Mouse (Mus musculus) limb, embryonic 15.5 days (tissue): ENCODE measurements at regions not wholly inside any gene's neighbourhood (a gene's known extent, or its start where the extent isn't known, plus 50 kb on each side); places are given as distances from the start of the nearest gene placed in this dataset. TPM values are rescaled to one million over a fixed set of nuclear protein-coding genes. Genes with fewer than 3 reads are reported as not detected.
"Not testable (repeated sequence)": the region's sequence is repeated elsewhere in the genome, so short reads cannot be mapped to it uniquely, and the experiment has no call there.

Experiments
- ATAC-seq: fragments of 200-750 bp; cut with Nextera tagmentation; 2 replicates; pipeline ENCODE4 v1.8.0; 2017; ENCODE audit warnings: low read depth, moderate TSS enrichment; ENCODE audit not compliant: insufficient number of reproducible peaks, low FRiP score, low TSS enrichment
- H3K27ac ChIP-seq: fragments of 300-500 bp; sonication (generic); 2 replicates; pipeline ENCODE4 v1.5.1; 2015; ENCODE audit warnings: moderate library complexity, mild to moderate bottlenecking, inconsistent platforms
- H3K27me3 ChIP-seq: fragments of 300-500 bp; sonication (generic); 2 replicates; pipeline ENCODE4 v1.6.1; 2015; ENCODE audit warnings: inconsistent platforms
- H3K36me3 ChIP-seq: fragments of 300-500 bp; sonication (generic); 2 replicates; pipeline ENCODE4 v1.6.1; 2015; ENCODE audit warnings: inconsistent platforms
- H3K4me1 ChIP-seq: fragments of 300-500 bp; sonication (generic); 2 replicates; pipeline ENCODE4 v1.6.1; 2015; ENCODE audit warnings: inconsistent platforms
- H3K4me2 ChIP-seq: fragments of 300-500 bp; sonication (generic); 2 replicates; pipeline ENCODE4 v1.6.1; 2015; ENCODE audit warnings: mild to moderate bottlenecking, inconsistent platforms
- H3K4me3 ChIP-seq: fragments of 300-500 bp; sonication (generic); 2 replicates; pipeline ENCODE4 v1.5.1; 2015; ENCODE audit warnings: mild to moderate bottlenecking, inconsistent platforms
- H3K9ac ChIP-seq: fragments of 300-500 bp; sonication (generic); 2 replicates; pipeline ENCODE4 v1.6.1; 2015; ENCODE audit warnings: inconsistent platforms
- H3K9me3 ChIP-seq: fragments of 300-500 bp; sonication (generic); 2 replicates; pipeline ENCODE4 v1.6.1; 2016; ENCODE audit warnings: inconsistent platforms
- WGBS: fragments of 180-500 bp; shearing (Covaris S2); methylation state at CpG from one replicate; pipeline ENCODE4 v1.1.7; 2015; 5-methylcytosine and 5-hydroxymethylcytosine counted together
- microRNA counts: library from miRNA; unstranded; fragments of <30 nt; microRNA quantifications from one replicate; lab custom pipeline; 2016
- microRNA-seq: library from miRNA; unstranded; fragments of <30 nt; microRNA quantifications from one replicate; pipeline ENCODE4, GENCODE M21; 2016

GRCm38 (mm10) chr9:115845091-115845490 is 64.2 kb upstream of the Gadl1 start:
- no peak overlapping the region for H3K4me3 ChIP-seq
- H3K4me2 ChIP-seq, result no peak overlapping the region
- 86% methylated on average over 5 of the region's 5 CpGs for WGBS
- peaks cover 5% of the 10 kb centered on the region; the same call in 1 of the 2 replicates for H3K4me1 ChIP-seq
- H3K9me3 ChIP-seq, result no peaks in the 10 kb centered on the region
- H3K27me3 ChIP-seq, result no peaks in the 10 kb centered on the region
- ATAC-seq, result no peak
- no peak overlapping the region for H3K9ac ChIP-seq
- H3K27ac ChIP-seq, result no peak overlapping the region
- H3K36me3 ChIP-seq, result no peaks in the 10 kb centered on the region

DNA sequence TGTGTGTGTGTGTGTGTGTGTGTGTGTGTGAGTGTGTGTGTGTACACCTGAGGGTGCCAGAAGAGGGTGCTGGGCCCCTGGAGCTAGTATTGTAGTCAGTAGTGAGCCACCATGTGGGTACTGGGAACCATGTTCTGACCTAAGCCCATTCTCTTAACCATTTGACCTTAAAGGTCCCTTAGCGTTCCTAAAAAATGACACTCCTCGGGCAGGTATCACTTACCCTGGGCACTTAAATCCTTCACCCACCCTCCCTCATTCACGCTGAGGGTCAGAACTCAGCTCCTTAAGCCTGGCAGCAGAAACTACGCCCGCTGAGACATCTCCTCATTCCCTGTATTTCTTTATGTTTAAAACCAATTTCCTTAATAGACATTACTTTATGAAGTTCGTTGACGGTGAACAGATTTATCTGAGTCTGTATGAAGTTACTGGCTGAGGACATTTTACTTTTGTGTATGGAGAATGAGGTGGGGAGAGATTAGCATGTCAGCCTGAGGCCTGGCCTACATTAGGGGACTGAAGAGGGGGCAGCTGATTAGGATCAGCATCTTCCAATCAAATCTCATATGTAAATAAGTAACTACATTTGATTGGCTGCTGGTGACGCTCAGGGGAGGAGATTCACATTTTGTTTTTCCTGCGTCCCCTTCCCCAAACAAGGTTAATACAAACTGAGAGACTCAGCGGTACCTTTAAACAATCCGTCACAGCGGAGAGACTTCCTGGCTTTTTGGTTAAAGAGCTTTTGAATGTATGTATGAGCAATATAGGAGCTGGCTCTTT is 61.8 kb upstream of the Gadl1 start:
- Histone ChIP-seq H3K27ac (no peak overlapping the region), H3K9me3 (no peaks in the 10 kb centered on the region), H3K4me1 (peaks cover 5% of the 10 kb centered on the region; the same call in 1 of the 2 replicates), H3K27me3 (no peaks in the 10 kb centered on the region), H3K36me3 (no peaks in the 10 kb centered on the region), H3K9ac (no peak overlapping the region), H3K4me3 (peak overlapping the region; percentile 22), H3K4me2 (peak overlapping the region; percentile 27)
- ATAC-seq, result no peak
- WGBS, result 34% methylated on average over 12 of the region's 12 CpGs

GRCm38 (mm10) chr9:115853210-115853842 is 55.9 kb upstream of the Gadl1 start:
- H3K4me2 ChIP-seq, H3K9ac ChIP-seq, H3K27ac ChIP-seq, H3K9me3 ChIP-seq, H3K27me3 ChIP-seq, H3K36me3 ChIP-seq, ATAC-seq, H3K4me3 ChIP-seq, H3K4me1 ChIP-seq: not testable (repeated sequence)
- whole genome bisulfite sequencing, result 87% methylated on average over 5 of the region's 5 CpGs

DNA sequence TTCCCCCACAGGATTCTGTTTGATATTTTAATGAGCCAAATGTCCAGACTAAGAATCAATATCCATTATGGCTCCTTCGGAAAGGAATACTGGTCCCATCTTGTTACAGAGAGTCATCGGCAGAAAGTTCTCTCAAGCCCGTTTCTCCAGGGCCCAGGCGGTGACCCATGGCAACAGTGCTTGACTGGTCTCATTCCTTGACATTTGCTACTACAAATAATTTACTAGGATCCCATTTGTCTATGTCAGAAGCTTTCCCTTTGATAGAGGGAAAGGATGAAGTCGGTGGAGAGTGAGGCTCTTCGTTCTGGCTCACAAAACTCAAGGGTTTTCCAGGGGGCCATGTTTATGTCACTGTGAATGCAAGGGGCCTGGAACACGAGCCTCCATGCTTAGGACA is 52.0 kb upstream of the Gadl1 start:
- no peak overlapping the region for H3K4me2 ChIP-seq
- no peak overlapping the region for H3K4me3 ChIP-seq
- no peaks in the 10 kb centered on the region for H3K27me3 ChIP-seq
- H3K4me1 ChIP-seq, result no peaks in the 10 kb centered on the region
- H3K9me3 ChIP-seq, result no peaks in the 10 kb centered on the region
- ATAC-seq, result no peak
- WGBS, result 82% methylated on average over 7 of the region's 7 CpGs
- no peak overlapping the region for H3K9ac ChIP-seq
- H3K36me3 ChIP-seq, result no peaks in the 10 kb centered on the region
- no peak overlapping the region for H3K27ac ChIP-seq

- H3K9me3 ChIP-seq, result no peaks in the 10 kb centered on the region
- H3K27me3 ChIP-seq, result no peaks in the 10 kb centered on the region
- WGBS, result 90% methylated on average over 3 of the region's 3 CpGs
- H3K9ac ChIP-seq, result no peak overlapping the region
- no peaks in the 10 kb centered on the region for H3K36me3 ChIP-seq
- no peak overlapping the region for H3K4me3 ChIP-seq
- no peak overlapping the region for H3K27ac ChIP-seq
- no peak for ATAC-seq
- no peaks in the 10 kb centered on the region for H3K4me1 ChIP-seq
- H3K4me2 ChIP-seq, result no peak overlapping the region
These were observed 50.4 kb upstream of the Gadl1 start for GRCm38 (mm10) chr9:115858848-115859247.

MicroRNAs encoded in the stretch of these regions (microRNA counts, 519-probe panel; counts per million panel counts)
- microRNA mmu-miR-467h+mmu-miR-669d+mmu-miR-669l (lab: Ali Mortazavi, UCI), result 1,851 counts per million, percentile 29 among the panel's probes with 10 or more counts

Small RNA genes lying in the stretch of these regions (microRNA-seq; reads per million reads assigned to microRNA genes)
- gene Gm22243 (not detected), gene Gm25510 (not detected), gene Gm26303 (not detected), gene Mir467h (not detected)
